Mouse (Mus musculus): ENCODE results near the gene Otud4. TPM values are rescaled to one million over a fixed set of nuclear protein-coding genes. Genes with fewer than 3 reads are reported as not detected.

Otud4 gene
- polyA plus RNA-seq, 1 experiment from 2014 or later, result 21.8 TPM

GRCm38 (mm10) chr8:79615741-79616350, 23.6 kb upstream of the Otud4 start:
- Histone ChIP-seq H3K9me3 (ENCODE audit: control insufficient read depth, low read length) (no peaks in the 10 kb centered on the region), H3K4me1 (ENCODE audit: control insufficient read depth, insufficient read depth, low read length) (no peaks in the 10 kb centered on the region), H3K4me3 (ENCODE audit: low read depth, low read length) (no peak overlapping the region), H3K4me2 (ENCODE audit: low read depth, low read length) (no peak overlapping the region), H3K27ac (ENCODE audit: low read depth, low read length) (no peak overlapping the region), H3K9ac (replicated peaks; ENCODE audit: low read depth, low read length) (no peak overlapping the region), H3K27me3 (ENCODE audit: control insufficient read depth, insufficient read depth, low read length) (no peaks in the 10 kb centered on the region), H3K36me3 (ENCODE audit: control insufficient read depth, insufficient read depth, low read length) (no peaks in the 10 kb centered on the region)
- 82% methylated on average over 6 of the region's 6 CpGs for WGBS
- ATAC-seq (ENCODE audit: low read depth), result no peak

GRCm38 (mm10) chr8:79618906-79619305, 20.5 kb upstream of the Otud4 start:
- Histone ChIP-seq H3K9ac (replicated peaks; ENCODE audit: low read depth, low read length) (no peak overlapping the region), H3K9me3 (ENCODE audit: control insufficient read depth, low read length) (no peaks in the 10 kb centered on the region), H3K36me3 (ENCODE audit: control insufficient read depth, insufficient read depth, low read length) (no peaks in the 10 kb centered on the region), H3K4me3 (ENCODE audit: low read depth, low read length) (no peak overlapping the region), H3K4me1 (ENCODE audit: control insufficient read depth, insufficient read depth, low read length) (no peaks in the 10 kb centered on the region), H3K27ac (ENCODE audit: low read depth, low read length) (no peak overlapping the region), H3K4me2 (ENCODE audit: low read depth, low read length) (no peak overlapping the region), H3K27me3 (ENCODE audit: control insufficient read depth, insufficient read depth, low read length) (no peaks in the 10 kb centered on the region)
- no peak for ATAC-seq (ENCODE audit: low read depth)
- 53% methylated on average over 5 of the region's 5 CpGs for WGBS

- H3K4me1 ChIP-seq (ENCODE audit: control insufficient read depth, insufficient read depth, low read length), result no peaks in the 10 kb centered on the region
- H3K36me3 ChIP-seq (ENCODE audit: control insufficient read depth, insufficient read depth, low read length), result no peaks in the 10 kb centered on the region
- H3K9me3 ChIP-seq (ENCODE audit: control insufficient read depth, low read length), result no peaks in the 10 kb centered on the region
- H3K27me3 ChIP-seq (ENCODE audit: control insufficient read depth, insufficient read depth, low read length), result no peaks in the 10 kb centered on the region
- no peak overlapping the region for H3K4me2 ChIP-seq (ENCODE audit: low read depth, low read length)
- 89% methylated on average over 2 of the region's 2 CpGs for WGBS
- no peak overlapping the region for H3K4me3 ChIP-seq (ENCODE audit: low read depth, low read length)
- H3K9ac ChIP-seq (replicated peaks; ENCODE audit: low read depth, low read length), result no peak overlapping the region
- ATAC-seq (ENCODE audit: low read depth), result no peak
- H3K27ac ChIP-seq (ENCODE audit: low read depth, low read length), result no peak overlapping the region
Observed at GRCm38 (mm10) chr8:79619353-79619752, 20.1 kb upstream of the Otud4 start.

GRCm38 (mm10) chr8:79620000-79620399, 19.4 kb upstream of the Otud4 start:
- no peak overlapping the region for H3K4me2 ChIP-seq (ENCODE audit: low read depth, low read length)
- H3K27me3 ChIP-seq (ENCODE audit: control insufficient read depth, insufficient read depth, low read length), result no peaks in the 10 kb centered on the region
- H3K9me3 ChIP-seq (ENCODE audit: control insufficient read depth, low read length), result no peaks in the 10 kb centered on the region
- ATAC-seq (ENCODE audit: low read depth), result no peak
- H3K9ac ChIP-seq (replicated peaks; ENCODE audit: low read depth, low read length), result no peak overlapping the region
- no peaks in the 10 kb centered on the region for H3K4me1 ChIP-seq (ENCODE audit: control insufficient read depth, insufficient read depth, low read length)
- H3K27ac ChIP-seq (ENCODE audit: low read depth, low read length), result no peak overlapping the region
- H3K4me3 ChIP-seq (ENCODE audit: low read depth, low read length), result no peak overlapping the region
- no peaks in the 10 kb centered on the region for H3K36me3 ChIP-seq (ENCODE audit: control insufficient read depth, insufficient read depth, low read length)
- 29% methylated on average over 3 of the region's 3 CpGs for WGBS

DNA sequence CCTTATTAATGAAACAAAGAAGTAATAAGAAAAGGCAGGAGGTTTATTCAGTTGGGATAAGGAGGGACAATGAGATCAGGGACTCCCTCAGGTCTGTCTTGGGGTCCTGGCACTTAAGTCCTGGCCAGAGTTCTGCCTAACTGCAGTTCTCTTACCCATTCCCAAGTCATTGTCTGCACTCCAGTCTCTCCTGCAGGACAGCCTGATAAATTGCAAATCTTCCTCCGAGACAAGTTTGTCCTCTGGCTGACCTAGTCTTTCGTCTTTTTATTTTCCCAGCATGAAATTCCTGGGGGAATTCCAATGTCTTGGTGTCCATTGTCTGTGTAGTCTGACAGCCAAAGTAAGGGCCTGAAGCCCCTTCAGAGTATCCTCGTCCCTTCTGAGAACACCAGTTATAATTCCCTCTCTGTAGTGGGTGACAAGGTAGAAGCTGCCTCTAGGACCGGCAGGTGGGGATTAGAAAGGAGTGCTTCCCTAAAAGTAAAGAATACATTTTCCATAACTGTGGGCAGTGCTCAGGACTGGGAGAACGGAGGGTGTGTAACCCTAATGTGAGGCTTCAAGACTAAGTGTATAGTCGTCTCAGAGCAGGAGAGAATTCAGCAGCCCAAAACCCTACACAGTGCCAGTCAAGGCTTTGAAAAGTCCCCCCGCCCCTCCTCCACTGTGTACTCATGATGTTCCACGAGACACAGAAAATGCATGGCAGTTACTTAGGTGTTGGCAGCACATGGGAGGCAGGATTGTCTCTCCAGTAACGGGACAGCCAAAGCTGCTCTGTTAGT, 18.7 kb upstream of the Otud4 start:
- H3K27ac ChIP-seq (ENCODE audit: low read depth, low read length), result no peak overlapping the region
- no peaks in the 10 kb centered on the region for H3K4me1 ChIP-seq (ENCODE audit: control insufficient read depth, insufficient read depth, low read length)
- H3K36me3 ChIP-seq (ENCODE audit: control insufficient read depth, insufficient read depth, low read length), result no peaks in the 10 kb centered on the region
- ATAC-seq (ENCODE audit: low read depth), result no peak
- no peaks in the 10 kb centered on the region for H3K9me3 ChIP-seq (ENCODE audit: control insufficient read depth, low read length)
- no peak overlapping the region for H3K4me2 ChIP-seq (ENCODE audit: low read depth, low read length)
- H3K4me3 ChIP-seq (ENCODE audit: low read depth, low read length), result no peak overlapping the region
- no peaks in the 10 kb centered on the region for H3K27me3 ChIP-seq (ENCODE audit: control insufficient read depth, insufficient read depth, low read length)
- no peak overlapping the region for H3K9ac ChIP-seq (replicated peaks; ENCODE audit: low read depth, low read length)
- 19% methylated on average over 9 of the region's 9 CpGs for whole genome bisulfite sequencing

DNA sequence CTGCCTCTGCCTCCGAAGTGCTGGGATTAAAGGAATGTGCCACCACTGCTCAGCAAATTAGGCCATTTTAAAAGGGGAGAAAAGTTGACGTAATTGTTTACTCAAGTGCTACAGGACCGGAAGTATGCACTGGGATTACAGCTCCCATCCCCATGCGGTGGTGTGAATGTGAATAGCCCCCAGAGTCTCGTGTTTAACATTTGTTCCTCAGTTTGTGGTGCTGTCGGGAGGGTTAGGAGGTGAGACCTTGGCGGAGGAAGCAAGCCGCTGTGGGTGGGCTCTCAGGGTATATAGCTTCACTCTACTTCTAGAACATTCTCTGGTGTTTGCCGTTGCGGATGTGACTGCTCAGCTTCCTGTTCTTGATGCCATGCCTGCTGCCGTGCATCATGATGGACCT, 17.1 kb upstream of the Otud4 start:
- 90% methylated on average over 11 of the region's 11 CpGs for WGBS
- H3K4me3 ChIP-seq (ENCODE audit: low read depth, low read length), result no peak overlapping the region

DNA sequence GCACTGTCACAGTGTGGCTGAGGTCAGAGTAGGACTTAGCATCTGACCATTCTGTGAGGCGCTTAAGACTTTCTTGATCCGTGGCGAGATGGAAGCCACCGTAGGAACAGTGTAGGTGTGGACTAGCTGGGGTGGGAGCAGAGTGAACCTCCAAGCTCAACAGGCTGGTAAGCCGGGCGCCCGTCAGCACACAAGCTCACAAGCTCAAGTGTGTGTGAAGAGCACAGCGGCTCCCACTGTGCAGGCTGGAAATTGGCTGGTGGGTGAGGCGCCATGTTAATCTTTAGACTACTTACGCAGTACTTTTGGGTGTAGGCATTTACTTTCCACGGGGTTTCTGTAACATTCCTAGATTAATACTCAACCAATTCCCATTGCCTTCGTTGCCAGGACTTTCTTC, 16.1 kb upstream of the Otud4 start:
- Histone ChIP-seq H3K4me3 (ENCODE audit: low read depth, low read length) (no peak overlapping the region), H3K27me3 (ENCODE audit: control insufficient read depth, insufficient read depth, low read length) (no peaks in the 10 kb centered on the region), H3K4me2 (ENCODE audit: low read depth, low read length) (no peak overlapping the region), H3K9ac (replicated peaks; ENCODE audit: low read depth, low read length) (no peak overlapping the region), H3K4me1 (ENCODE audit: control insufficient read depth, insufficient read depth, low read length) (no peaks in the 10 kb centered on the region), H3K27ac (ENCODE audit: low read depth, low read length) (no peak overlapping the region), H3K36me3 (ENCODE audit: control insufficient read depth, insufficient read depth, low read length) (no peaks in the 10 kb centered on the region), H3K9me3 (ENCODE audit: control insufficient read depth, low read length) (no peaks in the 10 kb centered on the region)
- no peak for ATAC-seq (ENCODE audit: low read depth)
- WGBS, result 93% methylated on average over 12 of the region's 12 CpGs

More for the DNA sequence above, 17.1 kb upstream of the Otud4 start:
- Histone ChIP-seq H3K27me3 (ENCODE audit: control insufficient read depth, insufficient read depth, low read length) (no peaks in the 10 kb centered on the region), H3K9me3 (ENCODE audit: control insufficient read depth, low read length) (no peaks in the 10 kb centered on the region), H3K4me1 (ENCODE audit: control insufficient read depth, insufficient read depth, low read length) (no peaks in the 10 kb centered on the region), H3K4me2 (ENCODE audit: low read depth, low read length) (no peak overlapping the region), H3K9ac (replicated peaks; ENCODE audit: low read depth, low read length) (no peak overlapping the region), H3K36me3 (ENCODE audit: control insufficient read depth, insufficient read depth, low read length) (no peaks in the 10 kb centered on the region), H3K27ac (ENCODE audit: low read depth, low read length) (no peak overlapping the region)
- ATAC-seq (ENCODE audit: low read depth), result no peak

DNA sequence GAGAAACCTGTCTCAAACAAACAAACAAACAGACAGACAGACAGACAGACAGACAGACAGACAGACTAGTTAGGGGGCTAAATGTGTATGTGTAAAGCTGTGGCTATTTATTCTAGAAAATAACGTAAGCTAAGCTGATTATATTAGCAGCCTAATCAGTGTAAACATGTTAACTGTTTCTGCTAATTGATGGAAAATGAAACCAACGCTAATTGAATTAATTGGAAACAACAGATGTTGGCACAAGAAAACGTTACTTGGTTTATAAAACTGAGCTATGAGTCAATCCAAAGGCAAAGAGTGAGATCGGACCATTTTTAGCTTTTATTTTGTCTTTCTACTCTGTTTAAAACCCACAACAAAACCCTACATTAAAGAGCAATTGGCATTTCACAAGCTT, 15.0 kb upstream of the Otud4 start:
- H3K4me3 ChIP-seq (ENCODE audit: low read depth, low read length), result no peak overlapping the region
- ATAC-seq (ENCODE audit: low read depth), result no peak
- H3K36me3 ChIP-seq (ENCODE audit: control insufficient read depth, insufficient read depth, low read length), result no peaks in the 10 kb centered on the region
- no peak overlapping the region for H3K9ac ChIP-seq (replicated peaks; ENCODE audit: low read depth, low read length)
- no peaks in the 10 kb centered on the region for H3K9me3 ChIP-seq (ENCODE audit: control insufficient read depth, low read length)
- H3K4me2 ChIP-seq (ENCODE audit: low read depth, low read length), result no peak overlapping the region
- WGBS, result 80% methylated on average over 4 of the region's 4 CpGs
- no peaks in the 10 kb centered on the region for H3K27me3 ChIP-seq (ENCODE audit: control insufficient read depth, insufficient read depth, low read length)
- no peak overlapping the region for H3K27ac ChIP-seq (ENCODE audit: low read depth, low read length)
- H3K4me1 ChIP-seq (ENCODE audit: control insufficient read depth, insufficient read depth, low read length), result no peaks in the 10 kb centered on the region

- 74% methylated on average over 5 of the region's 5 CpGs for WGBS
Observed at GRCm38 (mm10) chr8:79626213-79626612, 13.2 kb upstream of the Otud4 start.

More at GRCm38 (mm10) chr8:79626213-79626612, 13.2 kb upstream of the Otud4 start:
- H3K36me3 ChIP-seq (ENCODE audit: control insufficient read depth, insufficient read depth, low read length), result no peaks in the 10 kb centered on the region
- no peaks in the 10 kb centered on the region for H3K27me3 ChIP-seq (ENCODE audit: control insufficient read depth, insufficient read depth, low read length)
- H3K27ac ChIP-seq (ENCODE audit: low read depth, low read length), result no peak overlapping the region
- no peak overlapping the region for H3K9ac ChIP-seq (replicated peaks; ENCODE audit: low read depth, low read length)
- no peaks in the 10 kb centered on the region for H3K9me3 ChIP-seq (ENCODE audit: control insufficient read depth, low read length)
- ATAC-seq (ENCODE audit: low read depth), result no peak
- H3K4me3 ChIP-seq (ENCODE audit: low read depth, low read length), result no peak overlapping the region
- H3K4me1 ChIP-seq (ENCODE audit: control insufficient read depth, insufficient read depth, low read length), result no peaks in the 10 kb centered on the region
- no peak overlapping the region for H3K4me2 ChIP-seq (ENCODE audit: low read depth, low read length)
